Mouse (Mus musculus) midbrain, embryonic 13.5 days (tissue): ENCODE data around the gene Amer2. TPM values are rescaled to one million over a fixed set of nuclear protein-coding genes. Genes with fewer than 3 reads are reported as not detected.

ENCODE experiments used
- ATAC-seq: fragments of 200-750 bp; cut with Nextera tagmentation; 2 replicates; pipeline ENCODE4 v1.8.0; 2017; ENCODE audit warnings: mild to moderate bottlenecking, moderate TSS enrichment, moderate library complexity
- H3K27ac ChIP-seq: fragments of 300-500 bp; sonication (generic); 2 replicates; pipeline ENCODE4 v1.5.1; 2015; ENCODE audit warnings: inconsistent platforms, mild to moderate bottlenecking, moderate library complexity
- H3K27me3 ChIP-seq: fragments of 300-500 bp; sonication (generic); 2 replicates; pipeline ENCODE4 v1.6.1; 2015; ENCODE audit warnings: mild to moderate bottlenecking, inconsistent platforms
- H3K36me3 ChIP-seq: fragments of 300-500 bp; sonication (generic); 2 replicates; pipeline ENCODE4 v1.6.1; 2015; ENCODE audit warnings: mild to moderate bottlenecking, inconsistent platforms
- H3K4me1 ChIP-seq: fragments of 300-500 bp; sonication (generic); replicated peaks from 2 replicates; pipeline ENCODE4 v1.6.1; 2015; ENCODE audit warnings: inconsistent platforms
- H3K4me2 ChIP-seq: fragments of 300-500 bp; sonication (generic); replicated peaks from 2 replicates; pipeline ENCODE4 v1.6.1; 2015; ENCODE audit warnings: moderate library complexity, mild to moderate bottlenecking, inconsistent platforms
- H3K4me3 ChIP-seq: fragments of 300-500 bp; sonication (generic); replicated peaks from 2 replicates; pipeline ENCODE4 v1.5.1; 2015; ENCODE audit warnings: mild to moderate bottlenecking, inconsistent platforms
- H3K9ac ChIP-seq: fragments of 300-500 bp; sonication (generic); replicated peaks from 2 replicates; pipeline ENCODE4 v1.6.1; 2015; ENCODE audit warnings: mild to moderate bottlenecking, inconsistent platforms
- H3K9me3 ChIP-seq: fragments of 300-500 bp; sonication (generic); 2 replicates; pipeline ENCODE4 v1.6.1; 2016; ENCODE audit warnings: mild to moderate bottlenecking, inconsistent platforms
- WGBS: fragments of 180-500 bp; shearing (Covaris S2); methylation state at CpG from one replicate; pipeline ENCODE4 v1.1.7; 2015; 5-methylcytosine and 5-hydroxymethylcytosine counted together
- polyA plus RNA-seq: library from polyadenylated mRNA; unstranded; fragments of >200 nt; fragmentation: Nextera tagmentation; extraction: Ambion mirVana; gene quantifications from 2 replicates; pipeline ENCODE4 v1.2.1, GENCODE M21; 2015

The Amer2 gene
- polyA plus RNA-seq, 1 experiment from 2014 or later, result 30.8 TPM

DNA sequence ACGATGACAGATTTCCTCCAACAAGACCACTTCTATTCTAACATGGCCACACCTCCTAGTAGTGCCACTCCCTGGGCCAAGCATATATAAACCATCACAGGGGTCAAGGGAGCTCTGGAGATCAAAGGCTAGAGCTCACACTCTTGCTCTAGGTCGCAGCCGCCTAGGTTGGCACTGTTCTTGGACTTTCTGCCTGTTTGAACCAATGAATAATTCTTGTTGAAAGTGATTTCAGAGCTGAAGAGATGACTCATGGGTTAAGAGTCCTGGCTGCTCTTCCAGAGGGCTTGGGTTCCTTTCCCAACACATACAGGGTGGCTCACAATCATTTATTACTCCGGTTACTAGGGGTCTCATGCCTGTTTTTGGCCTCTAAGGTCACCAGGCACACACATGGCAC is 24.3 kb downstream of the Amer2 start:
- Histone ChIP-seq H3K9me3 (no peaks in the 10 kb centered on the region), H3K36me3 (no peaks in the 10 kb centered on the region), H3K27ac (no peak overlapping the region), H3K4me3 (no peak overlapping the region), H3K4me1 (peaks cover 26% of the 10 kb centered on the region), H3K9ac (no peak overlapping the region), H3K4me2 (no peak overlapping the region), H3K27me3 (no peaks in the 10 kb centered on the region)
- ATAC-seq, result no peak
- WGBS, result 90% methylated on average over 4 of the region's 4 CpGs

DNA sequence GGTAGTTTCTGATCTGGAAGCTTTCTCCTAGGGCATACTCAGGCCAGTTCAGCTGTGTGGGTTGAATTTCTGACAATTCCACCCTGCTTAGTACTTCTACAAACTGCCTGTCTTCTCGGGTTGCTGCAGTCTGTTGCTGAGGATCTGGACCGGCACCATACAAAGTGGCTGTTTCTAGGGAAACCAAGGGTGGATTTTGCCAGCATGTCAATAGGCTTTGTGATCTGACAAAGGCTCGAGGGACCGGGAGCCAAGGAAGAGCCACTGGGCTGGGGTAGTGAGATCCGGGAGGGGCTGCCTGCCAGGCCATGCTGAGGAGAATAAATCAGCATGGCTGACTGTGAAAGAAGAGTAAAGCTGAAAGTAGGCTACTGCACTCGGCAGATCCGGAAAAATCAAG is 25.8 kb downstream of the Amer2 start:
- peak overlapping the region; percentile 20; the same call in 1 of the 2 replicates for H3K4me2 ChIP-seq

DNA sequence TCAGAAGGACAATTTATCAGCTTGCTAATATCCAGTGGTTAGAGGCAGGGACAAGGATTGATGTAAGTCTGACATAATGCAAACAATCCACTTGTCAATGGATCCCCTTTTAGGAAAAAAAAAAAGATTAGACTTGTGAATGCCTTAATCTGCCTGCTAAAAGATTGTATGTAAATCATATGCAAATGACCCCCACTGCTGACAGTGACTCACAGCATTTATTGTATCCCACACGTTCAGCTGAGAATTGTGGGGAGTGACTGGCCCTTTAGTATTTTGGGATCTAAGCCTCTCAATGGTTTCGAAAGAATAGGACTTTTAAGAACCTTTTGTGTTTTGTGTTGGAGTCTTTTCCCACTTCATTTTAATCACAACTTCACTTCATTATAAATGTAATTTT is 30.2 kb downstream of the Amer2 start:
- no peaks in the 10 kb centered on the region for H3K27me3 ChIP-seq
- ATAC-seq, result no peak
- peaks cover 50% of the 10 kb centered on the region for H3K4me1 ChIP-seq
- H3K4me2 ChIP-seq, result peak overlapping the region; percentile 18; the same call in 1 of the 2 replicates
- no peaks in the 10 kb centered on the region for H3K36me3 ChIP-seq
- no peak overlapping the region for H3K4me3 ChIP-seq
- H3K9me3 ChIP-seq, result no peaks in the 10 kb centered on the region
- 20% methylated on average over 2 of the region's 2 CpGs for WGBS
- H3K9ac ChIP-seq, result no peak overlapping the region
- peak overlapping the region; percentile 54; the same call in 1 of the 2 replicates for H3K27ac ChIP-seq

More for the DNA sequence above, 25.8 kb downstream of the Amer2 start:
- Histone ChIP-seq H3K36me3 (no peaks in the 10 kb centered on the region), H3K27ac (peak overlapping the region; percentile 63; the same call in 1 of the 2 replicates), H3K27me3 (no peaks in the 10 kb centered on the region), H3K4me3 (no peak overlapping the region), H3K9me3 (no peaks in the 10 kb centered on the region), H3K4me1 (peaks cover 39% of the 10 kb centered on the region), H3K9ac (peak overlapping the region; percentile 44; the same call in 1 of the 2 replicates)
- ATAC-seq, result peak; percentile 80
- WGBS, result 6% methylated on average over 7 of the region's 7 CpGs

DNA sequence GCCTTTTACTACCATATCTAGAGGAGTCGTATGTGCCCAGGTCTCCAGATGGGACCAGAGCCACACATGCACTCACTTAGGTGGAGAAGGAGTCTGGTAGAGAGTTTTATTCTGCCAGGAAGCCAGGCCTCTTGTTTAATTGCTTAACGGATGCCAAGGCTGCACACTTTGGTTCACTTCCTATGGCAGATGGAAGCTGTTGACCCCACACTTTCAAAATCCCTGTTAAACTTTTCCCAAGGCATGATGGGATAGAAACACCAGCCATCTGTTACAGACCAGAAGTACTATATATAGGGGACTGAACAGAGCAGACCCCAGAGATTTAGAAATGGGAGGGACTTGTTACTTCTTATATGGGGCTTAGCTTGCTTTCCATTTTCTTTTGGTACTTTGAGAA is 32.8 kb downstream of the Amer2 start:
- Histone ChIP-seq H3K9ac (no peak overlapping the region), H3K27me3 (no peaks in the 10 kb centered on the region), H3K9me3 (no peaks in the 10 kb centered on the region), H3K4me3 (no peak overlapping the region), H3K4me1 (peaks cover 59% of the 10 kb centered on the region), H3K36me3 (no peaks in the 10 kb centered on the region), H3K4me2 (no peak overlapping the region), H3K27ac (no peak overlapping the region)
- ATAC-seq, result no peak
- WGBS, result 83% methylated on average over 2 of the region's 2 CpGs

DNA sequence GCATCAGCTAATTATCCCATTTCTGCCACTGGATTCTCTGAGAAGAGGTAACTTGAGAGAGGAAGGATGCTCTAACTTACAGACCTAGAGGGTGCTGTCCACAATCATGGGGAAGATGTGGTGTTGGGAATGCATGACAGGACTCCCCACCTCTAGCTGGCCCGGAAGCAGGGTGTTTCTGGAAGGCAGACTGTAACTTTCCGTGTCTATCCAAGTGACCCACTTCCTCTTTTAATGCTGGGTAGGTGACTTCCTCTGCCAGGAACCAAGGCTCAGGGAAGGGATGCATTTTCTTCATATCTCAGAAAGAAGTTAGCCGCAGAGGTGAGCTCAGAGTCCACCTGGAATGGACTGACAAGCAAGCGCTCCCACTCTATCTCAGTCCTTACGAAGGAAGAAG is 33.5 kb downstream of the Amer2 start:
- Histone ChIP-seq H3K4me1 (peaks cover 62% of the 10 kb centered on the region), H3K27ac (no peak overlapping the region)

DNA sequence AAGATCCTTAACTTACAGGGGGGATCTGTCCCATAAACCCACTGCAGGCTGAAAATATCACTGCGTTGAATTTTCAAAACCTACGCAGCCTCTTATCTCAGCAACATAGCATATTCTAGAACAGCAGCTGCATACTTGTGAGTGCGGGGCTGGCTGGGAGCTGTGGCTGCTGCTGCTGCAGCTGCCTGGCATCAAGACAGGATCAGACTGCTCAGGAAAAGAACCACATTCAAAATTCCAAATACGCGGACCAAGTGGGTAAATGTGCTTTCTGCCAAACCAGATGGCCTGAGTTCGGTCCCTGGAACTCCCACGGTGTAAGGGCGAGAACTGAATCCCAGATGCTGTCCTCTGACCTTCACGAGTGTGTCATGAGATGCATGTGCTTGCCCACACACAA is 34.3 kb downstream of the Amer2 start:
- H3K9ac ChIP-seq, result no peak overlapping the region
- peaks cover 55% of the 10 kb centered on the region for H3K4me1 ChIP-seq
- no peak for ATAC-seq
- H3K4me3 ChIP-seq, result no peak overlapping the region
- WGBS, result 82% methylated on average over 9 of the region's 9 CpGs
- H3K4me2 ChIP-seq, result no peak overlapping the region
- H3K27ac ChIP-seq, result no peak overlapping the region
- H3K36me3 ChIP-seq, result no peaks in the 10 kb centered on the region
- H3K9me3 ChIP-seq, result no peaks in the 10 kb centered on the region
- H3K27me3 ChIP-seq, result no peaks in the 10 kb centered on the region

More for the DNA sequence above, 33.5 kb downstream of the Amer2 start:
- Histone ChIP-seq H3K9ac (no peak overlapping the region), H3K27me3 (no peaks in the 10 kb centered on the region), H3K4me3 (no peak overlapping the region), H3K9me3 (no peaks in the 10 kb centered on the region), H3K4me2 (no peak overlapping the region), H3K36me3 (no peaks in the 10 kb centered on the region)
- WGBS, result 95% methylated on average over 5 of the region's 5 CpGs
- no peak for ATAC-seq

DNA sequence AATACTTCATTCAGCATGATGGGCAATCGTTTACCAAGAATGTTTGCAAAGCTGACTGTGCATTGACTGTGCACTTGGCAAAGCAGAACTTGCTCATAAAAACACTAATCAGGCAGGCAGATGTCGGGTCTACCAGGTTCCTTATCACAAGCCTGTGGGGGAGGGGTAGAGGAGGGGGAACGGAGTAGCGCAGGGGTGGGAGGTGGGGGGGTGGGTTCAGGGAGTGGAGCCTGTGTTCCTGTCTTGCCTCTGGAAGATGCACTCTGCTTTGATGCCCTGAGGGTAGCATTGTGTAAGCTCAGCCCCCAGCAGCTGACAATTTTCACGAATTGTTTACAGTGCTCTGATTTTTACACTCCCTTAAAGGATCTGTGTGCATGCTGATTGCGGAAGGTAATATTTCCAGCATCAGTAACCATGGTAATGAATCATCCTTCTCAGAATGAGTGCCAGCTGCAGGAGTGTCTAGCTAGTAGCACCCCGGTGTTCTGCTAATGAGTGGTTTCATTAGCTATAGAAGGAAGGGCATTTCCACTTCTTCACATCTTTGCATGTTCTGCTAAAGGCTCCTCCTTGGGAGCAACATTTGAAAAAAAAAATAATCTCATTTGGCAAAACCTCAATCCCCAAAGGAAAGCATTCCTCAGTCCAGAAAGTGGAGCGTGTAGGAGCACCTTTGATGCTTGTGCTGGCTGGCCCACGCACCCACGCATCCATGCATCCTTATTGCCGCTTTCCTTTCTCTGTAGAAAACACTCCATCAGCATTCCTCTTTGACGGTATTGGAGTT is 36.8 kb downstream of the Amer2 start:
- H3K4me3 ChIP-seq, result peak overlapping the region; percentile 15
- H3K9me3 ChIP-seq, result no peaks in the 10 kb centered on the region
- peak overlapping the region; percentile 44 for H3K4me2 ChIP-seq
- no peaks in the 10 kb centered on the region for H3K36me3 ChIP-seq
- H3K9ac ChIP-seq, result 0 out of 2 replicates have a peak overlapping the region, but pooled peaks have one; percentile 46
- 12% methylated on average over 12 of the region's 12 CpGs for WGBS
- H3K4me1 ChIP-seq, result peaks cover 43% of the 10 kb centered on the region
- peak overlapping the region; percentile 77 for H3K27ac ChIP-seq
- ATAC-seq, result peak; percentile 89
- no peaks in the 10 kb centered on the region for H3K27me3 ChIP-seq

DNA sequence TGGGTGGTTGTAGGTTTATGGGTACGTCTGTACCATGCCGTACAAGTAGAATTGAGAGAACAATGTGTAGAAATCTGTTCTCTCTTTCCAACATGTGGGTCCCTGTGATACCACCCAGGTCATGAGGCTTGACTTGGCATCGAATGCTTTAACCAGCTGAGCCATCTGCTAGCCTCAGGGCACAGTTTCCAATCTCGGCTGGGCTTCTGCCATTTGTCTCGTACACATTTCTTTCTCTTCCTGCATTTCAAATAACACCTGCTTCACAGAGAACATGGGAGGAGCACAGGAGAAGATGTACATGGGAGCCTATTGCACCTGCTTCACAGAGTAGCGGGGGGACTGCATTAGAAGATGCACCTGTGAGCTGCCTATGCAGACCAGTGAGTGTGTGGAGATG is 38.2 kb downstream of the Amer2 start:
- H3K4me3 ChIP-seq, result no peak overlapping the region
- WGBS, result 62% methylated on average over 6 of the region's 6 CpGs
- ATAC-seq, result no peak
- H3K27ac ChIP-seq, result peak overlapping the region; percentile 10; the same call in 1 of the 2 replicates
- no peak overlapping the region for H3K4me2 ChIP-seq
- H3K9ac ChIP-seq, result no peak overlapping the region
- no peaks in the 10 kb centered on the region for H3K27me3 ChIP-seq
- no peaks in the 10 kb centered on the region for H3K36me3 ChIP-seq
- peaks cover 43% of the 10 kb centered on the region for H3K4me1 ChIP-seq
- H3K9me3 ChIP-seq, result no peaks in the 10 kb centered on the region

DNA sequence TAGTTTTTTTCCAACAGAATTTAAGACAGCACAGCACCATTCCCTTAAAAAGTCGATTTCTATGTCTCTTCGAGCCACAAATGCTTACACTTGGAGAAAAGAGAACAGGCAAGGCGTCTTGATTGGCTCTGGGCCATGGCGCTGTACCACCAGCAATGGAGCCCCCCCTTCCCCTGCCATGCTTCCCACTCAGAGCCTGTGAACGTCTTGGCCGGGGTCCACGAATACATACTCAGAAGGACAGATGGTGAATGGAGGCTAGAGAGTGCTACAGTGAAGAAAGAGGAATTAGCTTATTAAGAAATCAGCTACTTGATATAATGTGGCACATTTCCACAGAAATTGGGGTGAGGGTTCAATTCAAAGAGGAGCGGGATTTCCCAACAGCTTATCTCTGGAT is 41.6 kb downstream of the Amer2 start:
- H3K36me3 ChIP-seq, result no peaks in the 10 kb centered on the region
- H3K27me3 ChIP-seq, result no peaks in the 10 kb centered on the region
- no peak overlapping the region for H3K27ac ChIP-seq
- H3K4me3 ChIP-seq, result no peak overlapping the region
- 61% methylated on average over 8 of the region's 8 CpGs for WGBS
- H3K9me3 ChIP-seq, result no peaks in the 10 kb centered on the region
- ATAC-seq, result peak; percentile 71
- no peak overlapping the region for H3K4me2 ChIP-seq
- no peak overlapping the region for H3K9ac ChIP-seq
- H3K4me1 ChIP-seq, result peaks cover 20% of the 10 kb centered on the region

DNA sequence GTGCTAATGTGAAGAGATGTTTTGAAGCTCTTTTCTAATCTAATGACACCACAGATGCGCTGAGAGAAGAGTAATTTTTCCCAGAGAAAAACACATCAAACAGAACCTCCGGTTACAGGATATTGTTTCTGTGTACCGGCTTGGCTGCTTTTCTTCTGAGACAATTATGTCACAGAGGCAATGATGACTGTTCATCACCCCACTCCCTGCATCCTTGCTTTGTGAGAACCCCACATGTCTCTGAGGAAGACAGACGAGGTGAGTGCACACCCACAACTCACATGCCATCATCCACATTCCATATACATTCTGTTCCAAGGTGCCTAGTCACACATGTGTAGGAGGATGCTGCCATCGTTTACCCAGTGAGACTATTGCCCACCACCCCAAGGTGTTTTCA is 44.9 kb downstream of the Amer2 start:
- Histone ChIP-seq H3K4me1 (0 out of 2 replicates have a peak, but pooled peaks cover 3% of the 10 kb centered on the region), H3K27me3 (no peaks in the 10 kb centered on the region), H3K9me3 (no peaks in the 10 kb centered on the region), H3K36me3 (no peaks in the 10 kb centered on the region), H3K4me2 (no peak overlapping the region), H3K4me3 (no peak overlapping the region), H3K9ac (no peak overlapping the region), H3K27ac (no peak overlapping the region)
- ATAC-seq, result no peak
- WGBS, result 90% methylated on average over 5 of the region's 5 CpGs

DNA sequence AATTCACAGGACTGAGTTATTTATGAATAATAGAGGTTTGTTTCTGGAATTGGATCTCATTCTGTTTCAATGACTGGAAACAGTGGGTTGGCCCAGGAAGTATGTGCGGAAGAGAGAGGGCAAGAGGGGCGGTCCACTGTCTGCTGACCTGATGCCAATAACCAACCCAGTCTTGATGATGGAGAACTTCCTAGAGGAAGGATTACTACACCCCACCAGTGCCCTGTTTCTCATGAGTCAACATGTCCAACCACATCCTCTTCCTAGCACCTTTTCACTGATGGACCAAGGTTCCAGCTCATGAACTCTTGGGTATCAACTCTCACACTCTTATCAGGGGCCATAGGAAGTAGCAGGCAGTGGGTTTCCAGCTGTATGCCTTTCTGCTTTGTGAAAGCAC is 49.9 kb downstream of the Amer2 start:
- no peak for ATAC-seq
- peaks cover 2% of the 10 kb centered on the region for H3K4me1 ChIP-seq
- H3K9ac ChIP-seq, result no peak overlapping the region
- H3K4me3 ChIP-seq, result no peak overlapping the region
- no peak overlapping the region for H3K4me2 ChIP-seq
- H3K9me3 ChIP-seq, result no peaks in the 10 kb centered on the region
- no peaks in the 10 kb centered on the region for H3K27me3 ChIP-seq
- 97% methylated on average over 2 of the region's 2 CpGs for WGBS
- H3K27ac ChIP-seq, result no peak overlapping the region
- H3K36me3 ChIP-seq, result no peaks in the 10 kb centered on the region

DNA sequence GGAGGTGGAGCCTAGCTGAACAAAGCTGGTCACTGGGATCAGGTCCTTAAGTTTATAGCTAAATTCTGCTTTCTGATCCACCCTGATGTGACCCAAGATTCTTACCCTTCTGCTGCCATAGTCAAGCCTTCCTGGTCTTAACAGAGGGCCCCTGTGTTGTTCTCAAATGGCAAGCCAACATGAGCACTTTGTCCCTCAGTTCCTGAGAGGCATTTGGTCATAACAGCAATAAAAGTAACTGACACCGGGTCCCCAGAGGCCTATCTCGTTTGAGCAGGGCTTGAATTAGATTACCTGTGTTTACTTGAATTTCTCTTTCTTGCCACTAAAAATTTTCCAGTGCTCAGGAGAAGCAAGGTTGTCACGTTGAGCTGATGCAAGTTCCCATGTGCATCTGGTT is 51.1 kb downstream of the Amer2 start:
- H3K9ac ChIP-seq, result no peak overlapping the region
- 82% methylated on average over 3 of the region's 3 CpGs for WGBS
- no peak overlapping the region for H3K4me3 ChIP-seq
- no peaks in the 10 kb centered on the region for H3K27me3 ChIP-seq
- no peak overlapping the region for H3K4me2 ChIP-seq
- ATAC-seq, result no peak
- H3K36me3 ChIP-seq, result no peaks in the 10 kb centered on the region
- H3K9me3 ChIP-seq, result no peaks in the 10 kb centered on the region
- no peak overlapping the region for H3K27ac ChIP-seq
- peaks cover 15% of the 10 kb centered on the region for H3K4me1 ChIP-seq
